ENCODE assay signal across 18 mouse cellular contexts in genomic region chr2:109955910-109956309, GRCm38 (mm10). TPM values are rescaled to one million over a fixed set of nuclear protein-coding genes. Genes with fewer than 3 reads are reported as not detected.
DNase-seq lines count a peak whose midpoint lies in the region; ATAC-seq and TF ChIP-seq lines count a peak whose summit lies in the region.
"Had no signal": no experiment of that assay in that cellular context is flagged by ENCODE, and none has a peak within 500 bp of the region (broad histone marks: within the 10 kb centered on the region; RNA-seq: fewer than 3 reads in every experiment).

No protein-coding gene starts in this region.

- no peaks in the 10 kb centered on the region for H3K36me3 ChIP-seq in heart, postnatal 0 days (replicated peaks; ENCODE audit: control insufficient read depth, insufficient read depth, low read length)
- no peaks in the 10 kb centered on the region for H3K36me3 ChIP-seq in hindbrain, embryonic 16.5 days (ENCODE audit: control insufficient read depth, insufficient read depth, low read length)
- H3K36me3 ChIP-seq: embryonic facial prominence, embryonic 10.5 days; embryonic facial prominence, embryonic 12.5 days; forebrain, embryonic 15.5 days had no signal

- peaks cover 79% of the 10 kb centered on the region for H3K4me1 ChIP-seq in heart, postnatal 0 days (ENCODE audit: control insufficient read depth, insufficient read depth)
- peaks cover 18% of the 10 kb centered on the region for H3K4me1 ChIP-seq in hindbrain, embryonic 16.5 days (ENCODE audit: control insufficient read depth, insufficient read depth, low read depth, low read length)

- intact Hi-C loops in heart, postnatal 25 days (cut with DNase I) = loop anchor here (5.0 kb wide), 1 partner anchor 39 kb away; the partner anchor contains the start of gene Lgr4

- WGBS in heart, postnatal 0 days = 90% methylated on average over 5 of the region's 5 CpGs
- WGBS in hindbrain, embryonic 16.5 days = 81% methylated on average over 5 of the region's 5 CpGs

- no peak overlapping the region for H3K9ac ChIP-seq in heart, postnatal 0 days (replicated peaks; ENCODE audit: low read depth, low read length)
- no peak overlapping the region for H3K9ac ChIP-seq in hindbrain, embryonic 16.5 days (ENCODE audit: low read depth, low read length)
- H3K9ac ChIP-seq: embryonic facial prominence, embryonic 12.5 days; forebrain, embryonic 13.5 days; forebrain, embryonic 15.5 days had no signal

- H3K27me3 ChIP-seq in heart, postnatal 0 days (ENCODE audit: control insufficient read depth, insufficient read depth, low read length) = no peaks in the 10 kb centered on the region
- no peaks in the 10 kb centered on the region for H3K27me3 ChIP-seq in hindbrain, embryonic 16.5 days (replicated peaks; ENCODE audit: control insufficient read depth, insufficient read depth, low read length)
- H3K27me3 ChIP-seq: embryonic facial prominence, embryonic 12.5 days had no signal

- peak overlapping the region; percentile 34; the same call in 1 of the 2 replicates for H3K27ac ChIP-seq in heart, postnatal 0 days (ENCODE audit: low read depth)
- no peak overlapping the region for H3K27ac ChIP-seq in hindbrain, embryonic 16.5 days (ENCODE audit: low read depth, low read length)
- H3K27ac ChIP-seq: embryonic facial prominence, embryonic 10.5 days; embryonic facial prominence, embryonic 12.5 days; forebrain, embryonic 13.5 days; forebrain, embryonic 15.5 days had no signal

- ATAC-seq in heart, postnatal 0 days (ENCODE audit: insufficient read depth, low read depth) = no peak
- ATAC-seq in hindbrain, embryonic 16.5 days = no peak
- ATAC-seq: forebrain, embryonic 13.5 days; forebrain, embryonic 15.5 days had no signal

- no peak for TF ChIP-seq EP300 in heart, postnatal 0 days (IDR thresholded peaks at IDR 0.05; ENCODE audit: low read depth)

- TF ChIP-seq CTCF in heart, postnatal 0 days (IDR thresholded peaks at IDR 0.05; ENCODE audit: low read depth) = no peak

- no peak overlapping the region for H3K4me2 ChIP-seq in heart, postnatal 0 days (ENCODE audit: low read depth, low read length)
- no peak overlapping the region for H3K4me2 ChIP-seq in hindbrain, embryonic 16.5 days (ENCODE audit: low read length)
- H3K4me2 ChIP-seq: embryonic facial prominence, embryonic 12.5 days; forebrain, embryonic 13.5 days; forebrain, embryonic 15.5 days had no signal

- H3K4me3 ChIP-seq in heart, postnatal 0 days (ENCODE audit: low read depth, low read length) = no peak overlapping the region
- H3K4me3 ChIP-seq in hindbrain, embryonic 16.5 days (ENCODE audit: low read length) = no peak overlapping the region
- H3K4me3 ChIP-seq: embryonic facial prominence, embryonic 10.5 days; embryonic facial prominence, embryonic 12.5 days; forebrain, embryonic 13.5 days; forebrain, embryonic 15.5 days had no signal

- H3K9me3 ChIP-seq in heart, postnatal 0 days (replicated peaks; ENCODE audit: control insufficient read depth, low read length) = no peaks in the 10 kb centered on the region
- no peaks in the 10 kb centered on the region for H3K9me3 ChIP-seq in hindbrain, embryonic 16.5 days (ENCODE audit: control insufficient read depth, low read length)
- H3K9me3 ChIP-seq: embryonic facial prominence, embryonic 10.5 days; embryonic facial prominence, embryonic 12.5 days; forebrain, embryonic 13.5 days; forebrain, embryonic 15.5 days had no signal

- DNase-seq in heart, adult 11 months = peak; percentile 50
- no peak for DNase-seq in heart, adult 8-10 months (ENCODE audit: low spot score)
- no peak for DNase-seq in heart, postnatal 0 days (ENCODE audit: low spot score)
- DNase-seq in heart, postnatal 25 days (ENCODE audit: low spot score) = no peak
- peak; percentile 52 for DNase-seq in adipocyte (ENCODE audit: low spot score)
- DNase-seq: adrenal gland, adult 8-10 months; adrenal gland, postnatal 14 days; adrenal gland, postnatal 36 days; cerebellum, adult 11-12 months; cerebellum, adult 2 months; cerebellum, adult 9-10 months; cerebellum, postnatal 10 days; cerebellum, postnatal 25 days had no signal

RNA-seq across cellular contexts. Expression of gene Lgr4, which starts 38.5 kb away (rescaled TPM):
- 10 to 100 TPM; 21.8 to 23.5 (median 22.8) TPM for total RNA-seq in heart, adult 8-10 months (2022)
- total RNA-seq in heart, postnatal 0 days (2014; rRNA removed; ENCODE audit: low replicate concordance) = 49.7 and 61.2 TPM in 2 replicates
- 10.2 and 10.9 TPM in 2 replicates for polyA plus RNA-seq in heart, postnatal 0 days (2015; fragmentation: Nextera tagmentation; extraction: Ambion mirVana)
- 10 to 100 TPM; 26.0 to 28.9 TPM for total RNA-seq in heart, postnatal 25 days (2021)
- 7.0 and 7.7 TPM in 2 replicates for polyA plus RNA-seq in hindbrain, embryonic 16.5 days (2015; fragmentation: Nextera tagmentation; extraction: Ambion mirVana)

Comparison
In these comparisons a context has a peak if more than half of its experiments do, and no peak if none do; other contexts are left out.
1. DNase-seq: peak in heart, adult 11 months (single experiment) and adipocyte (single experiment); none in heart, adult 8-10 months (single experiment), heart, postnatal 0 days (single experiment) and heart, postnatal 25 days (single experiment).